Mouse (Mus musculus): ENCODE data around the gene Mgat5. TPM values are rescaled to one million over a fixed set of nuclear protein-coding genes. Genes with fewer than 3 reads are reported as not detected.

Mgat5 gene
- polyA plus RNA-seq, 2 experiments from 2014 or later: 14.3 to 21.6 TPM

- no peak for ATAC-seq
Measured at GRCm38 (mm10) chr1:127308207-127308725, 103.5 kb downstream of the Mgat5 start.

GRCm38 (mm10) chr1:127308989-127309701 is 104.3 kb downstream of the Mgat5 start:
- no peak for ATAC-seq

- no peak for ATAC-seq
Measured at GRCm38 (mm10) chr1:127310011-127310410, 105.2 kb downstream of the Mgat5 start.

- no peak for ATAC-seq
Measured at GRCm38 (mm10) chr1:127310703-127311102, 105.9 kb downstream of the Mgat5 start.

GRCm38 (mm10) chr1:127313652-127314350 is 109.0 kb downstream of the Mgat5 start:
- no peak for ATAC-seq

GRCm38 (mm10) chr1:127315763-127316627 is 111.2 kb downstream of the Mgat5 start:
- peak; percentile 67 for ATAC-seq

- no peak for ATAC-seq
Measured at GRCm38 (mm10) chr1:127316651-127317050, 111.8 kb downstream of the Mgat5 start.

- ATAC-seq: no peak
Measured at GRCm38 (mm10) chr1:127317541-127317940, 112.7 kb downstream of the Mgat5 start.

- no peak for ATAC-seq
Measured at GRCm38 (mm10) chr1:127318486-127318885, 113.7 kb downstream of the Mgat5 start.

- ATAC-seq: no peak
Measured at GRCm38 (mm10) chr1:127319768-127320167, 115.0 kb downstream of the Mgat5 start.

- ATAC-seq: no peak
Measured at GRCm38 (mm10) chr1:127320956-127321355, 116.1 kb downstream of the Mgat5 start.

GRCm38 (mm10) chr1:127321638-127322037 is 116.8 kb downstream of the Mgat5 start:
- peak; percentile 17 for ATAC-seq

- peak; percentile 86 for ATAC-seq
Measured at GRCm38 (mm10) chr1:127322169-127322805, 117.5 kb downstream of the Mgat5 start.

- no peak for ATAC-seq
Measured at GRCm38 (mm10) chr1:127325601-127326198, 120.9 kb downstream of the Mgat5 start.

GRCm38 (mm10) chr1:127327773-127328172 is 123.0 kb downstream of the Mgat5 start:
- no peak for ATAC-seq

- ATAC-seq: no peak
Measured at GRCm38 (mm10) chr1:127328354-127328875, 123.6 kb downstream of the Mgat5 start.

GRCm38 (mm10) chr1:127329810-127330209 is 125.0 kb downstream of the Mgat5 start:
- no peak for ATAC-seq

GRCm38 (mm10) chr1:127337740-127338139 is 132.9 kb downstream of the Mgat5 start:
- ATAC-seq: no peak

- ATAC-seq: no peak
Measured at GRCm38 (mm10) chr1:127338833-127339487, 134.1 kb downstream of the Mgat5 start.

GRCm38 (mm10) chr1:127340296-127340695 is 135.5 kb downstream of the Mgat5 start:
- no peak for ATAC-seq

- peak; percentile 77 for ATAC-seq
Measured at GRCm38 (mm10) chr1:127344913-127345312, 140.1 kb downstream of the Mgat5 start.

Measured in CD4-positive, CD25-positive, alpha-beta regulatory T cell, adult 4 months (primary cell).